Mouse (Mus musculus) MEL (cell line): ENCODE measurements around the gene Map3k6.

Source experiments
- E2F4 ChIP-seq: IDR thresholded peaks from 2 replicates; pipeline ENCODE4 v1.6.1; 2011; ENCODE audit warnings: low read depth, low read length, improper control_type of control experiment, borderline replicate concordance
- USF1 ChIP-seq: IDR thresholded peaks from 2 replicates; pipeline ENCODE4 v1.6.1; 2014; ENCODE audit warnings: low read depth, mild to moderate bottlenecking, inconsistent platforms, low read length, improper control_type of control experiment, moderate library complexity

DNA sequence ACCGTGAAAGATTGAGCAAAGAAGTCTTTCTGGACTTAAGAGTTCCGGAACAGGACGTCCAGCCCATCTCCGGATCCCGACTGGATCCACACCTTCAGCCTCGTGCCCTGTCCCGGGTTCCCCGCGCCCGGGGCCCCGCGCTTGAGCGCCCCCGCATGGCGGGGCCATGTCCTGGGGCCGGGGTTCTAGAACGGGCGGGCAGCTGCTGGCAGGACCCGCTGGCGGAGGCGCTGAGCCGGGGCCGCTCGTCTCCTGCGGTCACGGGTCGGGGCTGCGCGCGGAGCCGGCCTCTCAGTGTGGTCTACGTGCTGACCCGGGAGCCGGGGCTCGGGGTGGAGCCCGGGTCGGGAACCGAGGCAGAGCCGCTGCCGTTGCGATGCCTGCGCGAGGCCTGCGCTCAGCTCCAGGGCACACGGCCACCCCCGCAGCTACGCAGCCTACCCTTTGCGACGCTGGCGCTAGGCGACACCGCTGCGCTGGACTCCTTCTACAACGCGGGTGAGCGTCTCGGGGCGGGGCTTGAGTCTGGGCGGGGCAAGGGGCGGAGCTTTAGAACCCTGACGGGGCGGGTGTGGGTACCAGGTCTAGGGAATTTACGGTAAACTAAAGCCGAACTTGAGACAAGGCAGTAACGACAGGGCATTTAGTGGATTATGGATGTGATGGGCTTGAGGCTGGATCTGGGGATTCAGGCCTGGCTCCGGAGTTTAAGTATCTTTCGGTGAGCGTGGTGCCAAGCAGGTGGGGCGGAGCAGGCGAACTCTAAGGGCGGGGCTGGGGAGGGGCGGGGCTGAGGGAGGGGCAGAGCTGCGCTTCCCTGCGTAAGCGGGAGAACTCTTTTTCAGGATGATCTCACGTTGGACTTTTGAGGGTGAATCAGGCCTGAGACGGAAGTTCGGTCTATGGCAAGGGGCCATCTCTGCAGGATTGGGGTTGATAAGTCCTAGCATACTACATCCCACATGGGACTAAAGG, 603 bp downstream of the Map3k6 start:
- TF ChIP-seq E2F4 (no peak), USF1 (no peak)
